Mouse (Mus musculus): Measurements from ENCODE around the gene Glod4. TPM values are rescaled to one million over a fixed set of nuclear protein-coding genes. Genes with fewer than 3 reads are reported as not detected.

Glod4 gene
- polyA plus RNA-seq, 1 experiment from 2014 or later = 121 TPM

- no peaks in the 10 kb centered on the region for H3K27me3 ChIP-seq
- no peaks in the 10 kb centered on the region for H3K4me1 ChIP-seq (replicated peaks)
- 77% methylated on average over 3 of the region's 3 CpGs for WGBS
- no peaks in the 10 kb centered on the region for H3K9me3 ChIP-seq
- H3K4me2 ChIP-seq = no peak overlapping the region
- no peak for ATAC-seq (ENCODE audit: low FRiP score)
- H3K4me3 ChIP-seq = no peak overlapping the region
- H3K36me3 ChIP-seq = peaks cover 76% of the 10 kb centered on the region
- H3K27ac ChIP-seq = no peak overlapping the region
- no peak overlapping the region for H3K9ac ChIP-seq
Observed at GRCm38 (mm10) chr11:76083941-76084367, 159.6 kb downstream of the Glod4 start.

- Histone ChIP-seq H3K4me1 (replicated peaks) (no peaks in the 10 kb centered on the region), H3K4me2 (no peak overlapping the region), H3K27me3 (no peaks in the 10 kb centered on the region), H3K4me3 (no peak overlapping the region), H3K36me3 (peaks cover 75% of the 10 kb centered on the region), H3K27ac (no peak overlapping the region), H3K9ac (no peak overlapping the region), H3K9me3 (no peaks in the 10 kb centered on the region)
- no peak for ATAC-seq (ENCODE audit: low FRiP score)
- 81% methylated on average over 6 of the region's 6 CpGs for WGBS
Observed at GRCm38 (mm10) chr11:76081048-76081640, 162.4 kb downstream of the Glod4 start.

DNA sequence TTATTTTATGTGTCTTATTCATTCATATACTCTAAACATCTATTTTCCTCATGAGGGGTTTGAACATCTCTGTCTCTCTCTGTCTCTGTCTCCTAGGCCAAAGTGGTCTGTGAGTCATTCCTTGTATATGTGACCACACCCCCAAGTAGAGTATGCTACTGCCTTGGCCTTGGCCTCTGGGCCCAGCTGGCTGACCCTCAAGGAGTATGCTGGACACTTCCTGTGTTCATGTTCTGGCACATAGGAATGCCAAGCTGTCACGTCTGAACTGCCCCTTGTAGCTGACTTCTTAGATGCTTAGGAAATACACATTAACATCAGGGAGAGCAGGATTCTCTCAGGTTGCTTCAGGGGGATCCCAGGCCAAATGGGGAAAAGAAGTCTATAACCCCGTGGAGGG is 163.2 kb downstream of the Glod4 start:
- WGBS = 82% methylated on average over 2 of the region's 2 CpGs
- Histone ChIP-seq H3K4me1 (replicated peaks) (no peaks in the 10 kb centered on the region), H3K27me3 (no peaks in the 10 kb centered on the region), H3K27ac (no peak overlapping the region), H3K9me3 (no peaks in the 10 kb centered on the region), H3K36me3 (peaks cover 75% of the 10 kb centered on the region), H3K9ac (no peak overlapping the region), H3K4me3 (no peak overlapping the region), H3K4me2 (no peak overlapping the region)
- no peak for ATAC-seq (ENCODE audit: low FRiP score)

DNA sequence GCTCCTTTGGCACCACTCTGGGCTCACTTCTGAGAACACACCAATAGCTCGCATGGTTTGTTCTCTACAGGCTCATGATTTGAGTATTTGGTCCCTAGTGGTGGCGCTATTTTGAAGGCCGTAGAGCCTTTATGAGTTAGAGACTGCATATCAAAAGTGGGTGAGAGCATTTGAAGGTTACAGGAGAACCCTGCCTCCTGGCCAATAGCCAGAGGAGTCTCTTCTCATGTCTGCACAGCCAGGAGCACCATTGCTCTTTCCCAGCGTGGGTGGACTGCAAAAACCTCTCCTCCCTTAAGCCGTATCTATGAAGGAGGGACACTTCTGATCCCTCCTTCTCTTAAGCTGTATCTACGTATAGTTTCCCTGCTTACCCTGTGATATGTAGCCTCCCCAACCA is 166.2 kb downstream of the Glod4 start:
- no peaks in the 10 kb centered on the region for H3K9me3 ChIP-seq
- no peak overlapping the region for H3K4me2 ChIP-seq
- H3K9ac ChIP-seq = no peak overlapping the region
- 92% methylated on average over 6 of the region's 6 CpGs for WGBS
- no peak for ATAC-seq (ENCODE audit: low FRiP score)
- no peak overlapping the region for H3K27ac ChIP-seq
- no peaks in the 10 kb centered on the region for H3K4me1 ChIP-seq (replicated peaks)
- H3K27me3 ChIP-seq = no peaks in the 10 kb centered on the region
- H3K4me3 ChIP-seq = no peak overlapping the region
- peaks cover 84% of the 10 kb centered on the region for H3K36me3 ChIP-seq

- 78% methylated on average over 11 of the region's 11 CpGs for WGBS
- no peaks in the 10 kb centered on the region for H3K4me1 ChIP-seq (replicated peaks)
- H3K36me3 ChIP-seq = peaks cover 68% of the 10 kb centered on the region
- H3K27me3 ChIP-seq = no peaks in the 10 kb centered on the region
- no peak overlapping the region for H3K9ac ChIP-seq
- no peak overlapping the region for H3K4me3 ChIP-seq
- no peaks in the 10 kb centered on the region for H3K9me3 ChIP-seq
- H3K27ac ChIP-seq = no peak overlapping the region
- no peak overlapping the region for H3K4me2 ChIP-seq
- ATAC-seq (ENCODE audit: low FRiP score) = no peak
Observed at GRCm38 (mm10) chr11:76074296-76075093, 169.0 kb downstream of the Glod4 start.

Other genes with a start within 250 kb of the Glod4 start
- gene 1700016K19Rik, start 243.8 kb downstream of the Glod4 start, polyA plus RNA-seq (2015; fragmentation: Nextera tagmentation; extraction: Ambion mirVana) = 1.7 and 5.5 TPM in 2 replicates
- 7.5 and 7.9 TPM in 2 replicates for gene Rflnb, start 215.9 kb downstream of the Glod4 start, polyA plus RNA-seq (2015; fragmentation: Nextera tagmentation; extraction: Ambion mirVana)
- 65.9 and 67.2 TPM in 2 replicates for gene Vps53, start 64.1 kb downstream of the Glod4 start, polyA plus RNA-seq (2015; fragmentation: Nextera tagmentation; extraction: Ambion mirVana)
- gene Fam57a, start 64.1 kb downstream of the Glod4 start, polyA plus RNA-seq (2015; fragmentation: Nextera tagmentation; extraction: Ambion mirVana) = 26.0 and 26.2 TPM in 2 replicates
- gene Dbil5, start 26.1 kb downstream of the Glod4 start, polyA plus RNA-seq (2015; fragmentation: Nextera tagmentation; extraction: Ambion mirVana) = 0.62 and 1.4 TPM in 2 replicates
- 12.6 and 15.6 TPM in 2 replicates for gene Gemin4, start 26.1 kb downstream of the Glod4 start, polyA plus RNA-seq (2015; fragmentation: Nextera tagmentation; extraction: Ambion mirVana)
- 20.0 and 20.4 TPM in 2 replicates for gene Mrm3, start within 50 bp of the Glod4 start, polyA plus RNA-seq (2015; fragmentation: Nextera tagmentation; extraction: Ambion mirVana)
- gene Nxn, start 155.4 kb upstream of the Glod4 start, polyA plus RNA-seq (2015; fragmentation: Nextera tagmentation; extraction: Ambion mirVana) = 30.4 and 35.6 TPM in 2 replicates
- gene Timm22, start 163.2 kb upstream of the Glod4 start, polyA plus RNA-seq (2015; fragmentation: Nextera tagmentation; extraction: Ambion mirVana) = 116 and 119 TPM in 2 replicates